Comparison of ENCODE assay signal across 17 mouse cellular contexts in genomic region chr5:23637337-23637736, GRCm38 (mm10). TPM values are rescaled to one million over a fixed set of nuclear protein-coding genes. Genes with fewer than 3 reads are reported as not detected.
DNase-seq lines count a peak whose midpoint lies in the region; ATAC-seq and TF ChIP-seq lines count a peak whose summit lies in the region.
"Had no signal": no experiment of that assay in that cellular context is flagged by ENCODE, and none has a peak within 500 bp of the region (broad histone marks: within the 10 kb centered on the region; RNA-seq: fewer than 3 reads in every experiment).

No protein-coding gene starts in this region.

- H3K36me3 ChIP-seq in spleen, adult 2 months (ENCODE audit: control insufficient read depth, insufficient read depth, low read length): no peaks in the 10 kb centered on the region
- H3K36me3 ChIP-seq in hindbrain, embryonic 11.5 days (ENCODE audit: control insufficient read depth, insufficient read depth, low read length): no peaks in the 10 kb centered on the region
- H3K36me3 ChIP-seq in kidney, embryonic 14.5 days (ENCODE audit: control insufficient read depth, insufficient read depth, low read length): no peaks in the 10 kb centered on the region
- H3K36me3 ChIP-seq: embryonic facial prominence, embryonic 12.5 days; limb, embryonic 12.5 days; midbrain, embryonic 10.5 days had no signal

- peaks cover 9% of the 10 kb centered on the region for H3K4me1 ChIP-seq in spleen, adult 2 months (ENCODE audit: control insufficient read depth, insufficient read depth, insufficient read length)
- no peaks in the 10 kb centered on the region for H3K4me1 ChIP-seq in hindbrain, embryonic 11.5 days (replicated peaks; ENCODE audit: control insufficient read depth, insufficient read depth, low read length)
- H3K4me1 ChIP-seq in kidney, embryonic 14.5 days (ENCODE audit: control insufficient read depth, insufficient read depth, low read length): no peaks in the 10 kb centered on the region
- H3K4me1 ChIP-seq: embryonic facial prominence, embryonic 12.5 days; limb, embryonic 12.5 days; midbrain, embryonic 10.5 days had no signal

- peak; percentile 9 to 63 for DNase-seq in spleen, adult 2 months (ENCODE audit: low read depth in 1 of 2, low spot score in 2 of 2)
- DNase-seq in spleen, postnatal 4 days (ENCODE audit: low spot score in 2 of 2): no peak
- peak; percentile 37 to 43 for DNase-seq in CD8-positive naive resting alpha-beta T cell, adult 2 months (ENCODE audit: low read depth in 2 of 2, low spot score in 2 of 2)
- peak; percentile 26 to 54 for DNase-seq in natural killer cell, adult 2 months (ENCODE audit: low spot score in 2 of 2)
- DNase-seq in hindbrain, embryonic 11.5 days (ENCODE audit: low spot score): no peak
- DNase-seq in lung, postnatal 25 days (ENCODE audit: low spot score): no peak
- DNase-seq: cerebellum, adult 11-12 months; kidney, adult 8-10 months had no signal

- H3K9me3 ChIP-seq in hindbrain, embryonic 11.5 days (ENCODE audit: control insufficient read depth, low read length): no peaks in the 10 kb centered on the region
- no peaks in the 10 kb centered on the region for H3K9me3 ChIP-seq in kidney, embryonic 14.5 days (ENCODE audit: control insufficient read depth, low read length)
- H3K9me3 ChIP-seq: embryonic facial prominence, embryonic 12.5 days; limb, embryonic 12.5 days; midbrain, embryonic 10.5 days had no signal

- ATAC-seq in granulocyte monocyte progenitor cell, adult 5-6 weeks (replicated peaks; ENCODE audit: poor library complexity, severe bottlenecking): peak; percentile 87
- ATAC-seq in hindbrain, embryonic 11.5 days (ENCODE audit: low FRiP score): no peak
- ATAC-seq in kidney, embryonic 14.5 days (ENCODE audit: low FRiP score, low TSS enrichment): no peak
- ATAC-seq: hindbrain, embryonic 16.5 days; lung, postnatal 0 days; Patski had no signal

- no peak overlapping the region for H3K4me2 ChIP-seq in hindbrain, embryonic 11.5 days (replicated peaks; ENCODE audit: low read depth, low read length)
- H3K4me2 ChIP-seq in kidney, embryonic 14.5 days (replicated peaks; ENCODE audit: low read depth, low read length): no peak overlapping the region
- H3K4me2 ChIP-seq: embryonic facial prominence, embryonic 12.5 days; limb, embryonic 12.5 days had no signal

- 20% methylated on average over 8 of the region's 8 CpGs for WGBS in spleen, adult 2 months
- WGBS in hindbrain, embryonic 11.5 days: 96% methylated on average over 8 of the region's 8 CpGs
- WGBS in kidney, embryonic 14.5 days: 87% methylated on average over 8 of the region's 8 CpGs

- H3K27me3 ChIP-seq in spleen, adult 2 months (ENCODE audit: control insufficient read depth, insufficient read depth, low read length): no peaks in the 10 kb centered on the region
- H3K27me3 ChIP-seq in hindbrain, embryonic 11.5 days (ENCODE audit: control insufficient read depth, insufficient read depth, low read length): no peaks in the 10 kb centered on the region
- H3K27me3 ChIP-seq in kidney, embryonic 14.5 days (ENCODE audit: control insufficient read depth, insufficient read depth, low read length): no peaks in the 10 kb centered on the region
- H3K27me3 ChIP-seq: embryonic facial prominence, embryonic 12.5 days; limb, embryonic 12.5 days; Patski had no signal

- H3K27ac ChIP-seq in spleen, adult 2 months (ENCODE audit: insufficient read depth, low read length): no peak overlapping the region
- no peak overlapping the region for H3K27ac ChIP-seq in hindbrain, embryonic 11.5 days (ENCODE audit: low read depth, low read length)
- no peak overlapping the region for H3K27ac ChIP-seq in kidney, embryonic 14.5 days (ENCODE audit: low read depth, low read length)
- H3K27ac ChIP-seq: embryonic facial prominence, embryonic 12.5 days; limb, embryonic 12.5 days; liver, embryonic 14.5 days; midbrain, embryonic 10.5 days had no signal

- H3K9ac ChIP-seq in hindbrain, embryonic 11.5 days (ENCODE audit: low read depth, low read length): no peak overlapping the region
- H3K9ac ChIP-seq in kidney, embryonic 14.5 days (ENCODE audit: low read depth, low read length): no peak overlapping the region
- H3K9ac ChIP-seq: embryonic facial prominence, embryonic 12.5 days; limb, embryonic 12.5 days; liver, embryonic 14.5 days had no signal

- no peak for TF ChIP-seq POLR2A in spleen, adult 2 months (IDR thresholded peaks at IDR 0.05; ENCODE audit: low read depth, low read length)

- no peak for TF ChIP-seq CTCF in spleen, adult 2 months (IDR thresholded peaks at IDR 0.05; ENCODE audit: extremely low read depth, insufficient read depth, insufficient read length, insufficient replicate concordance)

- H3K4me3 ChIP-seq in spleen, adult 2 months (ENCODE audit: extremely low read depth, insufficient read depth, insufficient read length): no peak overlapping the region
- H3K4me3 ChIP-seq in hindbrain, embryonic 11.5 days (ENCODE audit: low read depth, low read length): no peak overlapping the region
- no peak overlapping the region for H3K4me3 ChIP-seq in kidney, embryonic 14.5 days (ENCODE audit: low read length)
- H3K4me3 ChIP-seq: embryonic facial prominence, embryonic 12.5 days; limb, embryonic 12.5 days; midbrain, embryonic 10.5 days had no signal

RNA-seq across cellular contexts. Expression of gene Srpk2, which starts 47.1 kb away (rescaled TPM):
- polyA plus RNA-seq in spleen, adult 2 months (2012; rRNA removed): 3.9 and 4.1 TPM in 2 replicates
- total RNA-seq in granulocyte monocyte progenitor cell, adult 5-6 weeks (2014; fragmentation: Nextera tagmentation): 45.8 and 60.2 TPM in 2 replicates
- total RNA-seq in granulocyte monocyte progenitor cell, adult 5-6 weeks (2017): 47.2 and 51.4 TPM in 2 replicates
- polyA plus RNA-seq in hindbrain, embryonic 11.5 days (2014; fragmentation: Nextera tagmentation; extraction: Ambion mirVana): 60.0 and 69.0 TPM in 2 replicates
- 41.8 and 50.8 TPM in 2 replicates for polyA plus RNA-seq in kidney, embryonic 14.5 days (2014; fragmentation: Nextera tagmentation; extraction: Ambion mirVana)

Comparison
In these comparisons a context has a peak if more than half of its experiments do, and no peak if none do; other contexts are left out.
1. DNase-seq: peak in spleen, adult 2 months (2 of 2), CD8-positive naive resting alpha-beta T cell, adult 2 months (2 of 2) and natural killer cell, adult 2 months (2 of 2); none in spleen, postnatal 4 days (0 of 2), hindbrain, embryonic 11.5 days (single experiment) and lung, postnatal 25 days (single experiment).